Mouse (Mus musculus) CH12.LX (cell line): ENCODE results near the gene Ppih. TPM values are rescaled to one million over a fixed set of nuclear protein-coding genes. Genes with fewer than 3 reads are reported as not detected.
A peak's percentile ranks its signal among the peaks of the same experiment; 100 is the strongest.

Source experiments
- DNase-seq: peaks from one replicate; pipeline ENCODE4 v3.0.0-alpha.2; 2013; ENCODE audit errors: extremely low read depth
- H3K27ac ChIP-seq: 2 replicates; pipeline ENCODE4 v1.5.1; 2012; ENCODE audit warnings: low read depth, mild to moderate bottlenecking, control low read depth, moderate library complexity; ENCODE audit not compliant: insufficient read depth
- H3K27me3 ChIP-seq: replicated peaks from 2 replicates; pipeline ENCODE3; 2012; ENCODE audit warnings: inconsistent platforms
- H3K36me3 ChIP-seq, 2 experiments: replicated peaks in 1 of 2; 2 replicates each; pipeline versions ENCODE3 to v1.6.1; 2012; ENCODE audit warnings: inconsistent platforms in 1 of 2, low read length in 1 of 2, mild to moderate bottlenecking in 1 of 2, mixed read lengths in 1 of 2, moderate library complexity in 1 of 2; ENCODE audit not compliant: control insufficient read depth in 1 of 2, insufficient read depth in 1 of 2
- H3K4me1 ChIP-seq, 2 experiments: 2 replicates each; pipeline ENCODE4 v1.6.1; 2012; ENCODE audit warnings: inconsistent platforms in 1 of 2, moderate library complexity in 1 of 2; ENCODE audit not compliant: insufficient read depth in 2 of 2, control insufficient read depth in 1 of 2
- H3K4me2 ChIP-seq: 2 replicates; pipeline ENCODE4 v1.6.1; 2012; ENCODE audit warnings: low read depth, mild to moderate bottlenecking, control low read depth; ENCODE audit not compliant: poor library complexity, insufficient read depth, severe bottlenecking
- H3K4me3 ChIP-seq, 3 experiments: fragments of 150-350 bp in 1 of 3; sonication (generic) in 1 of 3; replicated peaks in 1 of 3; 2 replicates each; pipeline versions ENCODE3 to v1.5.1; 2011 to 2012; ENCODE audit warnings: low read depth in 2 of 3, low read length in 2 of 3, mild to moderate bottlenecking in 2 of 3, moderate library complexity in 2 of 3, control low read depth in 1 of 3, improper control_type of control experiment in 1 of 3, inconsistent platforms in 1 of 3, mixed read lengths in 1 of 3; ENCODE audit not compliant: poor library complexity in 1 of 3
- H3K79me2 ChIP-seq: replicated peaks from 2 replicates; pipeline ENCODE4 v1.6.1; 2012; ENCODE audit warnings: mild to moderate bottlenecking, moderate library complexity; ENCODE audit not compliant: control insufficient read depth, poor library complexity, insufficient read depth, severe bottlenecking; ENCODE audit errors: extremely low read depth
- H3K9ac ChIP-seq: 2 replicates; pipeline ENCODE4 v1.6.1; 2012; ENCODE audit warnings: low read depth, mild to moderate bottlenecking, control low read depth, moderate library complexity; ENCODE audit not compliant: insufficient read depth
- H3K9me3 ChIP-seq: replicated peaks from 2 replicates; pipeline ENCODE3; 2012; ENCODE audit warnings: low read length, inconsistent platforms, mixed read lengths
- E2F4 ChIP-seq: IDR thresholded peaks from 2 replicates; pipeline ENCODE4 v1.6.1; 2011; ENCODE audit warnings: low read depth, low read length, improper control_type of control experiment; ENCODE audit not compliant: insufficient replicate concordance
- EP300 ChIP-seq: IDR thresholded peaks from 2 replicates; pipeline ENCODE4 v1.6.1; 2011; ENCODE audit warnings: low read length, improper control_type of control experiment
- GABPA ChIP-seq: IDR thresholded peaks from 2 replicates; pipeline ENCODE4 v1.6.1; 2012; ENCODE audit warnings: low read depth, low read length, improper control_type of control experiment, inconsistent platforms; ENCODE audit not compliant: insufficient replicate concordance
- IRF4 ChIP-seq: IDR thresholded peaks from 2 replicates; pipeline ENCODE4 v1.6.1; 2014; ENCODE audit warnings: low read depth, mild to moderate bottlenecking, inconsistent platforms, low read length, improper control_type of control experiment
- KAT2A ChIP-seq: IDR thresholded peaks from 2 replicates; pipeline ENCODE4 v1.6.1; 2012; ENCODE audit warnings: low read length, improper control_type of control experiment, inconsistent platforms; ENCODE audit not compliant: insufficient replicate concordance
- MXI1 ChIP-seq: IDR thresholded peaks from 2 replicates; pipeline ENCODE4 v1.6.1; 2011; ENCODE audit warnings: mild to moderate bottlenecking, low read depth, low read length, improper control_type of control experiment
- POLR2A ChIP-seq: IDR thresholded peaks from 2 replicates; pipeline ENCODE4 v1.6.1; 2011; ENCODE audit warnings: low read depth, mild to moderate bottlenecking, improper control_type of control experiment, low read length
- POLR2AphosphoS2 ChIP-seq: IDR thresholded peaks from 2 replicates; pipeline ENCODE4 v1.6.1; 2011; ENCODE audit warnings: low read depth, low read length, improper control_type of control experiment
- TBP ChIP-seq: conservative IDR thresholded peaks from 2 replicates; pipeline ENCODE4 v1.6.1; 2011; ENCODE audit warnings: low read depth, low read length, improper control_type of control experiment
- UBTF ChIP-seq: IDR thresholded peaks from 2 replicates; pipeline ENCODE4 v1.6.1; 2012; ENCODE audit warnings: low read depth, mild to moderate bottlenecking, inconsistent platforms, low read length, improper control_type of control experiment, moderate library complexity
- USF2 ChIP-seq: conservative IDR thresholded peaks from 2 replicates; pipeline ENCODE4 v1.6.1; 2011; ENCODE audit warnings: low read depth, low read length, improper control_type of control experiment
- dilution Hi-C: fragments of 300-500 bp; cut with MboI; formaldehyde crosslinking; loops from 2 replicates; pipeline ENCODE4 v1.14.3; 2020; ENCODE audit warnings: low sequenced_read_pairs; ENCODE audit not compliant: extremely low pct_unique_long_range_greater_than_20kb, extremely low pct_ligation_motif_present
- in situ Hi-C: fragments of 300-500 bp; cut with MboI; formaldehyde crosslinking; loops from 3 replicates; pipeline ENCODE4 v1.14.3; 2019; ENCODE audit warnings: low sequenced_read_pairs, low pct_ligation_motif_present, low pct_unique_long_range_greater_than_20kb, mixed read lengths
- polyA plus RNA-seq: library from polyadenylated mRNA; unstranded; fragments of >175 nt; gene quantifications from 2 replicates; pipeline ENCODE4 v1.2.1, GENCODE M21; 2012; ENCODE audit warnings: low read depth; ENCODE audit not compliant: insufficient read length
- total RNA-seq, 2 experiments: library from RNA; depleted of rRNA; stranded (reverse); fragments of 300-350 nt in 1 of 2; fragments of >200 nt in 1 of 2; gene quantifications; 2 replicates each; pipeline ENCODE4 v1.2.3; 2012 to 2014

Gene Ppih
- total and polyA plus RNA-seq, 3 experiments: 125 to 179 (median 132) TPM

DNA sequence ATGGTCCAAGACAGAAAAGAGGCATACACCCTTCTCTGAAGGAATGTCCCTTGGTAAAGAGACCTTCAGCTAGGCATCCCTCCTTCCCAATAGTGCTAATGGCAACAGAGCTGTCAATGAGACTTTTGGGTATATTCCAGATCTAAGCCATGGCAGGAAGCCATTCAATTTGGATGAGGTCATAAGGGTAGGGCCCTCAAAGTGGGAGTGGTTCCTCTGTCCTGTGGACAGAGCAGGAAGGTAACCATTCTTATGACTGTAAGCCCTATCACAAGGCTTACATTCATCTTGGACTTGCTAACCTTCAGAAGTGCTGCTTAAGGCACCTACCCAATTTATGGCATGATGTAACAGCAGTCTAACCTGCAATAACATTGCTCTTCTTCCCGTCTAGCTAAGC, 45.7 kb downstream of the Ppih start:
- H3K79me2 ChIP-seq: peaks cover 6% of the 10 kb centered on the region
- dilution Hi-C loops: no loop called here
- H3K4me1 ChIP-seq: no peaks in the 10 kb centered on the region
- no peak overlapping the region for H3K9ac ChIP-seq
- in situ Hi-C loops: loop anchor here (25.0 kb wide), 1 partner anchor 388 kb away; the partner anchor contains the start of gene Guca2b
- H3K9me3 ChIP-seq: no peaks in the 10 kb centered on the region
- no peak overlapping the region for H3K4me3 ChIP-seq
- no peak overlapping the region for H3K4me2 ChIP-seq
- no peak overlapping the region for H3K27ac ChIP-seq
- no peaks in the 10 kb centered on the region for H3K27me3 ChIP-seq
- 0 out of 2 replicates have a peak, but pooled peaks have one; percentile 16 for TF ChIP-seq POLR2AphosphoS2
- TF ChIP-seq EP300: no peak
- no peak for TF ChIP-seq UBTF
- TF ChIP-seq IRF4: no peak
- no peak for TF ChIP-seq GABPA
- H3K36me3 ChIP-seq: peaks cover 69 to 89% of the 10 kb centered on the region in 2 experiments
- no peak for DNase-seq

DNA sequence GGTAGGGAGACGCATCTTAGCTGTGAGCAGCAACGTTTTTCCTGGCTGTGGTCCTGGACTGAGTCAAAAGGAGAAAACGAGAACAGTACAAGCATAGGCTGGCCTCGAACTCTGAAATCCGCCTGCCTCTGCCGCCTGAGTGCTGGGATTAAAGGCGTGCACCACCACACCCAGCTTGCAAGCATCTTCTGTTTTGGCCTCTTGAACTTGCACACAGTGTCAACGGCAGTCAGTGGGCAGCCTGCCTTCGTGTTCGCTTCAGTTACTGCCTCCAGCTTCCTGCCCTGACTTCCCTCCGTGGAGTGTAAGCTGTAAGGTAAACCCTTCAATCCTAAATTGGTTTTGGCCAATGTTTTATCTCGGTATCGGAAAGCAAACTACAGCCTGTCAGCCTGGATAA, 53.7 kb downstream of the Ppih start:
- dilution Hi-C loops (no loop called here), in situ Hi-C loops (loop anchor here (25.0 kb wide), 1 partner anchor 396 kb away; the partner anchor contains the start of gene Guca2b)
- no peak for TF ChIP-seq E2F4
- no peak for TF ChIP-seq GABPA
- peak; percentile 67; the same call in 1 of the 2 replicates for TF ChIP-seq TBP
- no peaks in the 10 kb centered on the region for H3K9me3 ChIP-seq
- no peak overlapping the region for H3K27ac ChIP-seq
- H3K9ac ChIP-seq: no peak overlapping the region
- H3K27me3 ChIP-seq: no peaks in the 10 kb centered on the region
- no peak for DNase-seq
- H3K36me3 ChIP-seq: peaks cover 10 to 24% of the 10 kb centered on the region in 2 experiments
- H3K4me3 ChIP-seq: no peak overlapping the region
- no peaks in the 10 kb centered on the region for H3K79me2 ChIP-seq
- no peak overlapping the region for H3K4me2 ChIP-seq
- H3K4me1 ChIP-seq: no peaks in the 10 kb centered on the region

- H3K9ac ChIP-seq: no peak overlapping the region
- no peaks in the 10 kb centered on the region for H3K9me3 ChIP-seq
- H3K27me3 ChIP-seq: no peaks in the 10 kb centered on the region
- no peak for TF ChIP-seq USF2
- TF ChIP-seq MXI1: no peak
- no peak for TF ChIP-seq KAT2A
- TF ChIP-seq POLR2A: no peak
- in situ Hi-C loops (loop anchor here (25.0 kb wide), 1 partner anchor 399 kb away; the partner anchor contains the start of gene Guca2b), dilution Hi-C loops (no loop called here)
- peaks cover 0 to 2% of the 10 kb centered on the region in 2 experiments for H3K36me3 ChIP-seq
- no peak overlapping the region for H3K4me3 ChIP-seq
- H3K4me2 ChIP-seq: no peak overlapping the region
- DNase-seq: no peak
- H3K79me2 ChIP-seq: no peaks in the 10 kb centered on the region
- H3K4me1 ChIP-seq: peaks cover 8 to 17% of the 10 kb centered on the region in 2 experiments
- H3K27ac ChIP-seq: no peak overlapping the region
These were observed 56.9 kb downstream of the Ppih start for GRCm38 (mm10) chr4:119263459-119263858.
